Mouse (Mus musculus): ENCODE measurements around the gene Gm28729. TPM values are rescaled to one million over a fixed set of nuclear protein-coding genes. Genes with fewer than 3 reads are reported as not detected.

Gene Gm28729
- total RNA-seq (2023), result not detected in 4 replicates

GRCm38 (mm10) chr9:96524972-96525506 is at the start of gene Gm28729:
Gene Gm28729 (minus strand): TSS chr9:96525264.

DNA sequence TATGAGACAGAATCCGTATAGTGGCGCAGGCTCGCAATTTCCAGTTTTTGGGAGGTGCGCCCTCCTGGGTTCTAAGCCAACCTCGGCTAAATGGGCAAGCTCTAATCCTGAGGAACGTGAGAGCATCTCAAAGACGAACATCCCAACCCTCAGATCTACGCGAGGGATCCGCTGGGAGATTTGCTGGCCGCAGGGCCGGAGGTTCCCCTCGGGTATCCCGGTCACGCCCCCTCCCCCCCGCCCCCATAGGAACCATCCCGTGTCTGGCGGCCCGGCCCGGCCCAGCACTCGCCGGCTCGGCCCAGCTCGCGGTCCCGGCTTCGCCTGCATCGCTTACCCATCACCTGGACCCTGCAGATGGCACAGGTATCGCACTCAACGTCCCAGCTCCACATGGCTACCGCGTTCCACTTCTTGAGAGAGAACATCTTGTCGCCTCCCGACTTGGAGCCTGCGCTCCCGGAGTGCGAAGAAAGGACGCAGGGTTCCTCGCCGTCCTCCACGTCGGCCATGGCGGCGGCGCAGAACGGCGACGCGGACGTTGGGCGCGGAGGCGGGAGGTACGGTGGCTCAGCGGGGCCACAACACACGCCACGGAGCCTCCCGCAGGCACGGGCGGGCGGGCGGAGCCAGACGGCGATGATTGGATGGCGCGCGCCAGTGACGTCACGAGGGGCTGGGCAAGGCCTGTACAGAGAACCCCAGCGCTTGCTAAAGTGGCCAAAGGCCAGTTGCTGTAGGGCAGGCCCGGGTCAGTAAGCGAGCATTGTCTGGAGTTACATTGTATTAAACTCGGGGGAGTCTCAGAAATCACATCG is 46.8 kb downstream of the Gm28729 start, which contains the start of gene Rnf7:
Rnf7 (minus strand) TSS at position 605 of the 818 bp plus-strand sequence.

Other genes starting within 250 kb of the Gm28729 start
- gene Atp1b3, start 160.8 kb downstream of the Gm28729 start, total RNA-seq (2023), result 88.7 to 109 TPM (median 94.7 TPM) in 4 replicates
- gene Rnf7, start 46.6 kb downstream of the Gm28729 start, total RNA-seq (2023), result 36.3 to 42.2 TPM (median 37.5 TPM) in 4 replicates
- gene Rasa2, start 106.4 kb upstream of the Gm28729 start, total RNA-seq (2023), result 51.0 to 62.5 TPM (median 56.4 TPM) in 4 replicates
- 25.5 to 27.6 TPM (median 26.3 TPM) in 4 replicates for gene Zbtb38, start 227.6 kb upstream of the Gm28729 start, total RNA-seq (2023)